Mouse (Mus musculus): ENCODE results near the gene Tmem131l. TPM values are rescaled to one million over a fixed set of nuclear protein-coding genes. Genes with fewer than 3 reads are reported as not detected.
A peak's percentile ranks its signal among the peaks of the same experiment; 100 is the strongest.

Tmem131l gene
- total RNA-seq, 1 experiment from 2014 or later: 56.9 TPM

- no peak for DNase-seq
These were observed 61.2 kb downstream of the Tmem131l start for GRCm38 (mm10) chr3:83978497-83979410.

GRCm38 (mm10) chr3:83977817-83978216 lies 62.2 kb downstream of the Tmem131l start:
- DNase-seq: no peak

DNA sequence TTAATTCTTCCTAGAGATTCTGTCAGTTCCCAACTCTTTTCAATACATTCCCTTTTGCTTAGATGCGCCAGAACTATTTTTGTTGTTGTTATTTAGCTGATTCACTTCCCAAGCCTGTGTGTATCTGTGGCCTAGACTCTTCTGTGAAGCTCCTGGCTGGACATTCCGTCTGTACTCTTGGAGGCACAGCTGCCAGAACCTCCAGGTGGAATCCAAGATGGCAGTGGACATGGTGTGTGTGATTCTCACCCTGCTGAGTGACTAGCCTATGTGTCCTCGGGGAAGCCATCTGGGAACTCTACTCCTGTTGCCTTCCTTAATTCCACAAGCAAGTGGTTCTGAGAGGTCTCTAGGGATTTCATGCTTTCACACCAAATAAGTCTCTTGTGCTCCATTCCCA lies 63.8 kb downstream of the Tmem131l start:
- no peak for DNase-seq

DNA sequence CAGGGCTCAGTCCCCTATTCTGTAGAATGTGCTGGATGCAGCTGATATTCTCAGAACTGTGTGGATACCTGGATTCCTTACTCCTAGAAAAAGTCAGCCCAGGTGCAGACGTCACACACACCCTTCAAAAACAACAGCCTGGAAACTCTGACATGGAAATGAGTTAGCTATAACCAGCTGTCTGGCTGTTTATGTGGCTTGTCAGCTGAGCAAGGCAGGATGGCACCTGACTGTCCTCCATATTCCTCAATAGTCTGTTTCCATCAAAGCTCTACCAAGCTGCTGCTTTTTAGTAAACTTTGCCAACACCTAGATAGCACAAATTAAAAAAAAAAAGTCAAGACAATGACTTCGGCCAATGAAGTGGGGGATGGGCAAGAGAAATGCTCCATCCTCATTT lies 66.6 kb downstream of the Tmem131l start:
- DNase-seq: no peak

GRCm38 (mm10) chr3:83970629-83971028 lies 69.3 kb downstream of the Tmem131l start:
- no peak for DNase-seq

DNA sequence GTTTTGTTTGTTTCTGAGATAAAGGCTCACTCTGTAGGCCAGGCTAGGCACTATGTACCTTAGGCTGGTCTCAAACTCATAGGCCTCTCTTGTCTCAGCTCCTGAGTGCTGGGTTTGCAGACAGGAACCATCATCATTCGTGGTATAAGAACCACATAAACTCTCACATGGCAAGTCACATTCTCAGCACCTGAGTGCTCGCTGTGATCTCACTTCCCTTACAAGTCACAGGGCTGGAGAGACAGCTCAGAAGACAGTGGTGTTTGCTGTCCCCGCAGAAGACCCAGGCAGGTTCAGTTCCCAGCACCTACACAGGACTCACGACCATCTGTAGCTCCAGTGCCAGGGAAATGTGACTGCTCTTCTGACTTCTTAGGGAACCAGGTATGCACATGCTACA lies 70.9 kb downstream of the Tmem131l start:
- DNase-seq: no peak

DNA sequence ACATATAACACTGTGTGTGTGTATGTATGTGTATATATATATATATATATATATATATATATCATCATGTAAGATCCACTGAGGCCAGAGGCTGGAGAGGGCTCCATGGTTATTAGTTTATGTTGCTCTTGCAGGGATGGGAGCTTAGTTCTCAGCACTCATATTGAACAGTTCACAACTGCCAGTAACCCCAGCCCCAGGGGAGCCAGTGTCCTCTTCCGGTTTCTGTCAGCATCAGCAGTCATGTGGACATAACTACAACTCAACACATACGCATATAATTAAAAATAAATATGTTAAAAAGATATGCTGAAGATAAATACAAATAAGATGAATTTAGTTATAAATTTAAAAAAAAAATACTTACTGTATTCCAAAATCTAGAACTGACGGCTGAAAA lies 72.2 kb downstream of the Tmem131l start:
- no peak for DNase-seq

- DNase-seq: no peak
These were observed 74.6 kb downstream of the Tmem131l start for GRCm38 (mm10) chr3:83965333-83965732.

DNA sequence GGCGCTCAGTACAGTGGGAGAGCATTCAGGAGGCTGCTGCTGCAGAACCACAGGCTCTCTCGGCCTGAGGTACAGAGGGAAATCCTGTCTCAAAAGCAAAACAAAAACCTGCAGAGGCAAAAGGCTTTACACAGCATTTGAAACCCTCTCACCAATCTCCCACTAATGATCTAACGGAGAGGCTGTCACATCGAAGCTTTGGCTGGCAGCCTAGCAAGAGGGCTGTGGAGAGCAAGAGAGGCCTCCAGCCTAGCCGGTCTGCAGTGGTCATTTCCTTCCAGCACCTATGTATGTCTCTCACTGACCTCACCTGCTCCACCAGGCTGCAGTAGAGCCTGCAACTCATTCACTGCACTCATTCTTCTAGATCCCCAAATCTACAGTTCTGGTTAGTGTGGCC lies 76.3 kb downstream of the Tmem131l start:
- no peak for DNase-seq

- DNase-seq: no peak
These were observed 77.4 kb downstream of the Tmem131l start for GRCm38 (mm10) chr3:83962571-83962970.

- no peak for DNase-seq
These were observed 77.9 kb downstream of the Tmem131l start for GRCm38 (mm10) chr3:83962076-83962475.

DNA sequence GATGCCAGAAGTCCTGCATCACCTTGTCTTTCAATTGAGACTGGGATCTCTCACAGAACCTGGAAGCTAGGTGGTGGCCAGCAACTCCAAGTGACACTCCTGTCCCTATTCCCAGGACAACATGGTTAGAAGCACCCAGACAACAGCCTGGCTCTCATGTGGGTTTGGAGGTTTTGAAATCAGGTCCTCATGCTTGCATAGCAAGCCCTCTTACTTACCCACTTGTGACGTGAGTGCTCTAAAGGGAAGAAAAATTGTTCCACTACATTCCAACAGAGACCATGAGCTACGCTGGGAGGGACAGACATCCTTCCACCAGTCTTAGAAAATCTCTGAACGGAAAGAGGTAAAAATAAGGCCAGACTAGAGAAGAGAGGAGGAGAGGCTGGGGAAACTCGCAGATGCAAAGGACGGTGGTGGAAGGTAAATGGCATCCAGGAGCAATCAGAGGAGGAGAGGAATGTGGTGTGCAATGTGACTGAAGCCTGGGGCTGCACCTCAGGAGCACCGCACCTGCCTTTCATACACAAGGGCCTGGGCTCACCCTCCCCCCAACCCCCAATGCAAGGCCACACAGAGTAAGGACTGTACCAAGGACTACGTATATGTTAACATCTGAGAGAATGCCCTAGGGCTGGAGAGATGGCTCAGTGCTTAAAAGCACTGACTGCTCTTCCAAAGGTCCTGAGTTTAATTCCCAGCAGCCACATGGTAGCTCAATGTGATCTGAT lies 80.9 kb downstream of the Tmem131l start:
- no peak for DNase-seq

DNA sequence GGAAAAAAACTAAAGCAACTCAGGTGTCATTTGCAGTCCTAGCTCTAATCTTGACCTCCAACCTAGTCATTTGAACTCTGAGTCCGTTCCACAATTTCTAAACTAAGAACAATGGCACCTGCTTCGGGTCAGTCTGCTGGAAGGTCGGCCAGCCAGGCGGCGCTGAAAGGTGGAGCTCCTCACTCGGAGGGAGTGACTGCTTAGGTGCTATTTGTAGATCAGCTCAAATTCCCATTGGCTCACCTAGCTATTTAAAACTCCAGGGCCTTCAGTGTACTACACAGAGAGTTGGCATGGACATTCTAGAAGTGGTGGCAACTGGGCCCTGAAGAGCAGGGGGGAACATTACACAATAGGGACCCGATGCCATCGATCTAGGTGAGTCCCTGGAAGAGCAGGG lies 86.1 kb downstream of the Tmem131l start:
- no peak for DNase-seq

- no peak for DNase-seq
These were observed 91.2 kb downstream of the Tmem131l start for GRCm38 (mm10) chr3:83948801-83949200.

- DNase-seq: no peak
These were observed 92.3 kb downstream of the Tmem131l start for GRCm38 (mm10) chr3:83947476-83948245.

DNA sequence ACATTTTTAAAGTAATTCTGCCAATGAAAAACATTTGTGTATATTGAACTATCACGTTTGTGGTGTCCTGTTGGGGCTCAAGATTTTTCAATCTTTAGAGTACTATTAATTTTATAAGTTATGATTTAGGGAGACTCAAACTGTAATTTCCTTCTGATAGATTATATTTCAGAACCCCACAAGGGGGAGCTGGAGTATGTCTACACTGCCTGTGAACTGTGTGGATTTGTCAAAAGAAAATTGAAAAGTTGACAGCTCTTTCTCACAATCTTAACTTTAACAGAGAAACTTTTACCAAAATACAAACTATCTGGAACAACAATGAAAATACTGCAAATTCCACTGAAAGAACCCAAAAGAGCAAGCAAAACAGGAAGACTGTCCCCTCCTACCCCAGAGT lies 93.1 kb downstream of the Tmem131l start:
- DNase-seq: no peak

DNA sequence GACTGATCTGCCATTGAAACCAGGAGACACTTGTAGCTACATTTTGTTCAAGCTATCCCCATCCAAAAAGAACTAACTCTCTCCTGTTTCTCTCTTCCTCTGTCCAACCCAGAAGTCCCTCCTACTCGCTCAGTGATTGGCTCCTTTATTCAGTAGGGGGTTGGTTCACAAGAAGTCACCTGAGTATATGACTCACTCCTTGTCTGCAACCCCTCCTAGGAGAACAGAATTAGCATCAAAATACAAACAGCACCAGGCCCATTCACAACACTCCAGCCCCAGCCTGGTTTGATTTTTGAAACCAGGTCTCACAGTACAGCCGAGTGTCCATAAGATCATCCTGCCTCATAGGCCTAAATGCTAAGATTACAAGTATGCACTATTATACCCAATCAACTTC lies 96.3 kb downstream of the Tmem131l start:
- DNase-seq: no peak

- DNase-seq: no peak
These were observed 96.8 kb downstream of the Tmem131l start for GRCm38 (mm10) chr3:83943212-83943611.

DNA sequence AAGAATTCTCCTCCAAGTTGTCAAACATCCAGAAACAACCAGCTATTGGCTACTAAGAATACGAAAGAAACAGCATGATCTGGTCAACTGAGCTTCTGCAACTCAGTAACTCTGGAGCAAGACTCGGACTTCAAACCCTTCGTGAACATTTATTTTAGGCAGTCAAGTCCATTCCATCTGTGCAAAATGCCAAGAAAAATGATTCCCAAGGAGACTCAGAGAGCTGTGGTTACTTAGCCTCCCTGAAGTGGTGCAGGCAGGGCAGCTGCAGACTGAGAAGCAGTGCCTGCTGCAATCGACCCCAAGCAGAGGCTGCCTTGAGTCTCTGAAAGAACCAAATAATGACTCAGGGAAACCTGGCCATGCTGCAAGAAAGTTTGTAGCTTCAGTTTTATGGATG lies 98.1 kb downstream of the Tmem131l start:
- DNase-seq: no peak

- no peak for DNase-seq
These were observed 101.1 kb downstream of the Tmem131l start for GRCm38 (mm10) chr3:83938871-83939270.

GRCm38 (mm10) chr3:83934514-83934913 lies 105.5 kb downstream of the Tmem131l start:
- no peak for DNase-seq

GRCm38 (mm10) chr3:83915768-83916496 lies 124.0 kb downstream of the Tmem131l start:
- peak; percentile 29 for DNase-seq

All from adrenal gland, postnatal 25 days (tissue).